Mouse (Mus musculus): ENCODE data around the gene Taok3. TPM values are rescaled to one million over a fixed set of nuclear protein-coding genes. Genes with fewer than 3 reads are reported as not detected.
A peak's percentile ranks its signal among the peaks of the same experiment; 100 is the strongest.

Gene Taok3
- polyA plus RNA-seq, 1 experiment from 2014 or later, result 16.3 TPM

DNA sequence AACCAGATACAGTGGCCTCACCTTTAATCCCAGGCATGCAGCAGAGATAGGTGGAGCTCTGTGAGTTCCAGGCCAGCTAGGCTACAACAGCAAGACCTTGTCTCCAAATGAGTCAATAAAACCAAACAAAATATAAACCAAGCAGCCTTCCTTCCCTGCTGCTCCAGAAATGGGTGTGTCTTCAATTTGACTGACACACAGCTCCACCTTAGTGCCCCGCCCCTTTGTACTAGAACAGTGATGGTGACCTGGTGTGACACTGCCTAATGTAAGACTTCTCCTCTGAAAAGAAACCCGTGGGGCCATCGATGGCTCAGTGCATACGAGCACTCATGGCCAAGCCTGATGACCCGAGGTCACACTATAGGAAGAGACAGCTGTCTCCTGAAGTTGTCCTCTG, 116.6 kb downstream of the Taok3 start:
- Histone ChIP-seq H3K4me2 (replicated peaks; ENCODE audit: low read depth, low read length) (no peak overlapping the region), H3K9ac (ENCODE audit: low read depth, low read length) (no peak overlapping the region), H3K36me3 (ENCODE audit: control insufficient read depth, insufficient read depth, low read length) (no peaks in the 10 kb centered on the region), H3K27me3 (ENCODE audit: control insufficient read depth, insufficient read depth, low read length) (no peaks in the 10 kb centered on the region), H3K4me1 (ENCODE audit: control insufficient read depth, insufficient read depth, low read length) (peaks cover 4% of the 10 kb centered on the region; the same call in 1 of the 2 replicates), H3K9me3 (ENCODE audit: control insufficient read depth, low read length) (no peaks in the 10 kb centered on the region), H3K4me3 (ENCODE audit: low read length) (no peak overlapping the region), H3K27ac (ENCODE audit: low read depth, low read length) (no peak overlapping the region)
- no peak for ATAC-seq (ENCODE audit: low FRiP score, low TSS enrichment)
- WGBS, result 70% methylated on average over 5 of the region's 5 CpGs

DNA sequence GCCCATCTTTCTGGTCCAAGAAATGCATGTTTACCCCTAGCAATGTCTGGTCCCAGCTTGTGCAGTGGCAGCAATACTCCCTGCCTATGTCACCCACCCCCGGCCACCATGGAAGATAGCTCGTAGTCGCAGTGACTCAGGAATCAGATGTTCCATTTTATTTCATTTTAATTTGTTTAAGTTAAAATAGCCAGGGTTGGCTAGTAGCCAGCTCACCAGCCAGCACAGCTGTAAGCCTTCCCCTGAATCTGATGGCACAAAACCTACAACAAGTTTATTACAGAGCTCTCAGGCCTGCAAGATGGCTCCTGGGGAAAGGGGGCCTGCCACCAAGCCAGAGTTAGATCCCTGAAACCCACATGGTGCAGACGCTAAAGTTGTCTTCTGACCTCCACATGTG, 119.2 kb downstream of the Taok3 start:
- Histone ChIP-seq H3K4me1 (ENCODE audit: control insufficient read depth, insufficient read depth, low read length) (peaks cover 4% of the 10 kb centered on the region; the same call in 1 of the 2 replicates), H3K9ac (ENCODE audit: low read depth, low read length) (no peak overlapping the region), H3K27ac (ENCODE audit: low read depth, low read length) (no peak overlapping the region), H3K4me3 (ENCODE audit: low read length) (no peak overlapping the region), H3K4me2 (replicated peaks; ENCODE audit: low read depth, low read length) (no peak overlapping the region), H3K27me3 (ENCODE audit: control insufficient read depth, insufficient read depth, low read length) (no peaks in the 10 kb centered on the region), H3K9me3 (ENCODE audit: control insufficient read depth, low read length) (no peaks in the 10 kb centered on the region), H3K36me3 (ENCODE audit: control insufficient read depth, insufficient read depth, low read length) (no peaks in the 10 kb centered on the region)
- WGBS, result 76% methylated on average over 4 of the region's 4 CpGs
- ATAC-seq (ENCODE audit: low FRiP score, low TSS enrichment), result no peak

DNA sequence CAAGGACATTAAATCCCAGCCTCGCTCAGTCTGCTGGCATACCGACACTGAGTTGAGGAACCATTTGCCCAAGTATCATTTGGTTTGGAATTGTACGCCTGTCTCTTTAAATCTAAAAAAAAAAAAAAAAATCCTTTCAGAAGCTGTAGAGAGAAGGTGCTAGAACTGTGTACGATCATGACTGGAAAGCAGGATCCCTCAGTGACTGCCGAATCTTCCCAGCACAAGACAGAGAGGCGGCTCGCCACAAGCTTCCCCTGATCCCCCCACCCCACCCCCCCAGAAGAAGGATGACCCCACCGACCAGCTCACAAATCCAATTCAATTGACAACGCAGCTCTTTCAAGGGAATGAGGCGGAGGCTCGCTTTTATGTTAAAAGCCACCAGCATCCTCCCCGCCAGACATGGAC, 120.4 kb downstream of the Taok3 start:
- Histone ChIP-seq H3K4me3 (ENCODE audit: low read length) (peak overlapping the region; percentile 36), H3K9me3 (ENCODE audit: control insufficient read depth, low read length) (no peaks in the 10 kb centered on the region)
- WGBS, result 4% methylated on average over 12 of the region's 12 CpGs

DNA sequence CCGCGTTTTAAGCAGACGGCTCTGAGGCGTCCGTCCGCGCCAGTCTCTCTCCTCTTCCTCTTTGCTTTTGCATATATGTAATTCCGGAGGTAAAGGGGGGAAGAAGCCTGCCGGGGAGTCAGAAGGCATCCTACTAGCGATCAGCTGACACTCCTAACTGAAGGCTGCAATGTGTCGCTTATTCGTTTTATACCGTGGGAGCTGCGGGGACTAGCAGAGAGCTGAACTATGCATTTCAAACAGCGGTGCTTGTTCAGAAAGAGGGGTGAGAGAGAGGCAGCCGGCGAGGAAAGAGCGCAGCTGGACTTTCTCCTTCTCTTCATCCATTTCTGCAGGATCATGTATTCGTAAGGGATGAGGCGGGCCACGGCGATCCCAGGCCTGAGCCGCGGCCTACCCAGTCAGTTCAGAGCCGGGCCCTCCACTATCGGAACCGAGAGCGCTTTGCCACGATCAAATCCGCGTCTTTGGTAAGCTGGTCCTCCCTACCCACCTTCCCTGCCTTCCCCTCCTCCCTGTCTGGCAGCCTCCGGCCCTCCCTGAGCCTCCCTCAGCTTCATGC, 120.9 kb downstream of the Taok3 start:
- 3% methylated on average over 32 of the region's 32 CpGs for WGBS
- no peaks in the 10 kb centered on the region for H3K9me3 ChIP-seq (ENCODE audit: control insufficient read depth, low read length)
- peak overlapping the region; percentile 36 for H3K4me3 ChIP-seq (ENCODE audit: low read length)
- H3K4me2 ChIP-seq (replicated peaks; ENCODE audit: low read depth, low read length), result peak overlapping the region; percentile 57
- H3K36me3 ChIP-seq (ENCODE audit: control insufficient read depth, insufficient read depth, low read length), result no peaks in the 10 kb centered on the region
- peaks cover 4% of the 10 kb centered on the region; the same call in 1 of the 2 replicates for H3K4me1 ChIP-seq (ENCODE audit: control insufficient read depth, insufficient read depth, low read length)
- H3K9ac ChIP-seq (ENCODE audit: low read depth, low read length), result peak overlapping the region; percentile 35
- ATAC-seq (ENCODE audit: low FRiP score, low TSS enrichment), result no peak; the same call in 1 of the 2 replicates
- peak overlapping the region; percentile 20; the same call in 1 of the 2 replicates for H3K27ac ChIP-seq (ENCODE audit: low read depth, low read length)
- no peaks in the 10 kb centered on the region for H3K27me3 ChIP-seq (ENCODE audit: control insufficient read depth, insufficient read depth, low read length)

More for the DNA sequence above, 120.4 kb downstream of the Taok3 start:
- Histone ChIP-seq H3K36me3 (ENCODE audit: control insufficient read depth, insufficient read depth, low read length) (no peaks in the 10 kb centered on the region), H3K27me3 (ENCODE audit: control insufficient read depth, insufficient read depth, low read length) (no peaks in the 10 kb centered on the region), H3K4me2 (replicated peaks; ENCODE audit: low read depth, low read length) (peak overlapping the region; percentile 57), H3K4me1 (ENCODE audit: control insufficient read depth, insufficient read depth, low read length) (peaks cover 4% of the 10 kb centered on the region; the same call in 1 of the 2 replicates), H3K27ac (ENCODE audit: low read depth, low read length) (peak overlapping the region; percentile 20; the same call in 1 of the 2 replicates), H3K9ac (ENCODE audit: low read depth, low read length) (peak overlapping the region; percentile 35; the same call in 1 of the 2 replicates)
- no peak; the same call in 1 of the 2 replicates for ATAC-seq (ENCODE audit: low FRiP score, low TSS enrichment)

DNA sequence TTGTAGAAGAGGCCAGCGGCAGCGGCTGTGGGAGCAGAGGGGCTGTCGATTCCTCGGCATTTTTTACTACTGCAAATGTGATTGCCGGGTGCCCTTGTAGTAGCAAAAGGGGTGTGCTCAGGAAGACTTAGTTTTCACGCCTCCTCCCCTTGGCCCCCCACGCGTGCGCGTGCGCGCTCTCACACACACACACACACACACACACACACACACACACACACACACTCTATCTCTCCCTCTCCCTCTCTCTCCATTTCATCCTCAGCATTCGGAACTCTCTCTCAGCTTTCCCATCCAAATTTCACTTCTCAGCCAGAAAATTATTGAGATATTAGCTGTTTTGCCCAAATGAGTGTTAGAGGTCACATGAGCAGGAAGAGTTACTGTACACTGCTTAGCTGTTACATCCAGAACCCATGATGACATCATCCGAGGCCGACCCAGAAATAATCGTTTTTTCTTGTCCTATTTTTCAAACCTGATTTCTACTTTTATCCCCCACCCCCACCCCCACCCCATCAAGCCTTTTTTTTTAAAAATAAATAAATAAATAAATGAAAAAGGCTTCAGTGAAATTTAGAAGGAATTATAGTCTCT, 122.1 kb downstream of the Taok3 start:
- no peaks in the 10 kb centered on the region for H3K27me3 ChIP-seq (ENCODE audit: control insufficient read depth, insufficient read depth, low read length)
- peak overlapping the region; percentile 57; the same call in 1 of the 2 replicates for H3K4me2 ChIP-seq (replicated peaks; ENCODE audit: low read depth, low read length)
- no peak overlapping the region for H3K27ac ChIP-seq (ENCODE audit: low read depth, low read length)
- WGBS, result 41% methylated on average over 16 of the region's 16 CpGs
- H3K4me1 ChIP-seq (ENCODE audit: control insufficient read depth, insufficient read depth, low read length), result peaks cover 4% of the 10 kb centered on the region; the same call in 1 of the 2 replicates
- H3K9ac ChIP-seq (ENCODE audit: low read depth, low read length), result no peak overlapping the region
- ATAC-seq (ENCODE audit: low FRiP score, low TSS enrichment), result no peak
- no peaks in the 10 kb centered on the region for H3K36me3 ChIP-seq (ENCODE audit: control insufficient read depth, insufficient read depth, low read length)
- no peaks in the 10 kb centered on the region for H3K9me3 ChIP-seq (ENCODE audit: control insufficient read depth, low read length)
- no peak overlapping the region; the same call in 1 of the 2 replicates for H3K4me3 ChIP-seq (ENCODE audit: low read length)

DNA sequence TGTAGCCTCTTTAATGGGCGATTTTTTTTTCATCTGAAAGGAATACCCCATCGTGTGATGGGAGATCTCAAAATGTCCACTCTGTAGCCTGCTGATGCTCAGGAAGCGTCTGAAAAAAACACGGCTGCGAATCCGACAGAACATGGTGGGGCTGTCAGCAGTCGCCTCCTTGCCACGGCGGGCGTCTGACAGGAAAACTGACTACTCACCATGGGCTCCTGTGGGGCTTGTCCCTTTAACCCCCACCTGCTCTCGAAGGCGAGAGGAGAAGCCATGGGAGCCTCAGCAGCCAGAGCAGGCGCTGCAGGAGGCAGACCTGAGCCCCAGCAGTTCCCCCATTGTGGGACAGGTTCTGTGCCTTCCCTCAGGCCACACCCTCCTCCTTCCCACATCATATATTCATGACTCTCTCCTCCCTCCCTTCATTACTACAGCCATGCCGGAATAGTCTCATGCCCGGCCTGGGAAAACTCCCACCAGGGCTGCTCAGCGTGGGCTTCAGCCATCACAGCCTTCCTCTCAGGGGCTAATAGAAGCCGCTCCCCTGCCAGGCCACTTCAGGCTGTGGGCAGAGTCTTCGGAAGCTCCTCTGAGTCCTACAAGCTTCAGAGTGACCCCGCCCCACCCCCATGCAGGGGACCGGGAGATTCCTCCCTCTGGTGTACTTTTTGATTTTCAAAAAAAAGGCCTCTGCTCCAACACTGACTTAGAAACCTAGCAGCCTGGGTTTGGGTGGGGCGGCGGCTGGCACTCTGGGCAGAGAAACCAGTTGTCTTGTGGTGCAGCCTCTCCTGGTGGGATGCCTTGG, 122.9 kb downstream of the Taok3 start:
- Histone ChIP-seq H3K4me1 (ENCODE audit: control insufficient read depth, insufficient read depth, low read length) (peaks cover 4% of the 10 kb centered on the region; the same call in 1 of the 2 replicates), H3K27me3 (ENCODE audit: control insufficient read depth, insufficient read depth, low read length) (no peaks in the 10 kb centered on the region), H3K4me3 (ENCODE audit: low read length) (peak overlapping the region; percentile 23), H3K27ac (ENCODE audit: low read depth, low read length) (no peak overlapping the region), H3K9ac (ENCODE audit: low read depth, low read length) (no peak overlapping the region; the same call in 1 of the 2 replicates), H3K36me3 (ENCODE audit: control insufficient read depth, insufficient read depth, low read length) (no peaks in the 10 kb centered on the region), H3K9me3 (ENCODE audit: control insufficient read depth, low read length) (no peaks in the 10 kb centered on the region), H3K4me2 (replicated peaks; ENCODE audit: low read depth, low read length) (peak overlapping the region; percentile 39)
- 28% methylated on average over 22 of the region's 22 CpGs for WGBS
- ATAC-seq (ENCODE audit: low FRiP score, low TSS enrichment), result no peak

DNA sequence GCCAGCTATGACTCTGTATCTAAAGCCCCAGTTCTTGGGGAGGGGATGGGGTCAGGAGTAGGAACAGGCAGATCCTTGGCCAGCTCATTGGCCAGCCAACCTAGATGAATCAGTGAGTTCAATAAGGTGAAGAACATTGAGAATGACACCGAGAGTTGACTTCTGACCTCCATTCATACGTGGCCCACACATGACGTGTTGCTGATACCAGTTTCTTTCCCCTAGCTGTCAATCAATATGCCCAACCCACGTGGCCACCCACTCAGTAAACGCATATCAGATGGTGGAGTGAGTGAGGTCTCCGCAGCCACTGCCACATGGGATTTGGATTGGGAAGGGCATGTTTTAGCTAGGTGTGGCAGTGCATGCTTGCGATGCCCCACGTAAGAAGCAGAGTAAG, 125.2 kb downstream of the Taok3 start:
- no peaks in the 10 kb centered on the region for H3K36me3 ChIP-seq (ENCODE audit: control insufficient read depth, insufficient read depth, low read length)
- no peaks in the 10 kb centered on the region for H3K9me3 ChIP-seq (ENCODE audit: control insufficient read depth, low read length)
- H3K27ac ChIP-seq (ENCODE audit: low read depth, low read length), result no peak overlapping the region
- no peak overlapping the region for H3K4me2 ChIP-seq (replicated peaks; ENCODE audit: low read depth, low read length)
- 90% methylated on average over 8 of the region's 8 CpGs for WGBS
- no peak for ATAC-seq (ENCODE audit: low FRiP score, low TSS enrichment)
- no peak overlapping the region for H3K9ac ChIP-seq (ENCODE audit: low read depth, low read length)
- H3K27me3 ChIP-seq (ENCODE audit: control insufficient read depth, insufficient read depth, low read length), result no peaks in the 10 kb centered on the region
- H3K4me3 ChIP-seq (ENCODE audit: low read length), result no peak overlapping the region
- peaks cover 1% of the 10 kb centered on the region; the same call in 1 of the 2 replicates for H3K4me1 ChIP-seq (ENCODE audit: control insufficient read depth, insufficient read depth, low read length)

DNA sequence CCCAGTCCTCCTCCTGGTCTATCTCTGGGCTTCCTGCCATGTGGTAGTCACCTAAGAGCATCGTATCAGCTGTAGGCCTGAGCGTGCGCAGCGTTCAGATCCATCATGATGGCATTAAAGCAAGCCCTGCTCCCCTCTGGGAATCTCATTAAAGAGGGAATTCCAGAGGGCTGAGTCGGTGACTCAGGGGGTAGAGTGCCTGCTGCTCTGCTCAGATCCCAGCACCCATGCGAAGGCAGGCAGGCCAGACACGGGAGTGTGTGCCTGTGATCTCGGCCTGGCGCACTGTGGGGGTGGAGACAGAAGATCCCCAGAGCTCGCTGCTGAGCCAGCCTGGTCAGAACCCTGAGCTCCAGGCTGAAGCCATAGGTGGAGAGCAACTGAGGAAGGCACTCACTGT, 128.4 kb downstream of the Taok3 start:
- peaks cover under 1% of the 10 kb centered on the region for H3K36me3 ChIP-seq (ENCODE audit: control insufficient read depth, insufficient read depth, low read length)
- no peak overlapping the region for H3K4me3 ChIP-seq (ENCODE audit: low read length)
- no peaks in the 10 kb centered on the region for H3K9me3 ChIP-seq (ENCODE audit: control insufficient read depth, low read length)
- H3K9ac ChIP-seq (ENCODE audit: low read depth, low read length), result no peak overlapping the region
- no peak for ATAC-seq (ENCODE audit: low FRiP score, low TSS enrichment)
- no peak overlapping the region for H3K27ac ChIP-seq (ENCODE audit: low read depth, low read length)
- 34% methylated on average over 10 of the region's 10 CpGs for WGBS
- H3K4me2 ChIP-seq (replicated peaks; ENCODE audit: low read depth, low read length), result no peak overlapping the region
- no peaks in the 10 kb centered on the region for H3K4me1 ChIP-seq (ENCODE audit: control insufficient read depth, insufficient read depth, low read length)
- no peaks in the 10 kb centered on the region for H3K27me3 ChIP-seq (ENCODE audit: control insufficient read depth, insufficient read depth, low read length)
